ENCODE assay signal across 21 mouse cellular contexts in the genomic region with DNA sequence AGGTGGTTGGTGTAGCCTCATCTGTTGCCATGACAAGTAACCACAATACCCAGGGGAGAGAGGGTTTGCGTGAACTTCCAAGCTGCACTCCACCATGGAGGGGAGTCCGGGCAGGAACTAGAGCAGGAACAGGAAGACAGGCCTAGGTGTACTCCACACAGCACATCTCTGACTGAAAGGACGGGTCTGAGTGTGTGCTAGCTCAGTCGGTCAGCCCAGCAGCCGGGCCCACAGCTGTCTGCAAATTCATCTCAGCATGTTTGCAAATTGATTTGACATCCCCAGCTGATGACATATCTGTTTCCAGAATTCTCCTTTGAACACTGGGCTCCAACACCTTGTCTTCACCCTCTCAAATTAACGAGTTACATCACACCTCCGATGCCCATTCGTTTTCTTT.
DNase-seq lines count a peak whose midpoint lies in the region; ATAC-seq and TF ChIP-seq lines count a peak whose summit lies in the region.
"Had no signal": no experiment of that assay in that cellular context is flagged by ENCODE, and none has a peak within 500 bp of the region (broad histone marks: within the 10 kb centered on the region; RNA-seq: fewer than 3 reads in every experiment).

No protein-coding gene starts in this region.

- no peak for TF ChIP-seq POLR2A in brain, embryonic 14.5 days (IDR thresholded peaks at IDR 0.05; ENCODE audit: borderline replicate concordance, extremely low read depth, insufficient read depth, insufficient read length, poor library complexity, severe bottlenecking)

- no peak for ATAC-seq in hindbrain, embryonic 11.5 days (ENCODE audit: low FRiP score)
- peak; percentile 57 for ATAC-seq in hindbrain, postnatal 0 days
- ATAC-seq: intestine, embryonic 15.5 days had no signal

- no peaks in the 10 kb centered on the region for H3K9me3 ChIP-seq in hindbrain, embryonic 11.5 days (ENCODE audit: control insufficient read depth, low read length)
- H3K9me3 ChIP-seq in hindbrain, embryonic 10.5 days: no peaks in the 10 kb centered on the region
- no peaks in the 10 kb centered on the region for H3K9me3 ChIP-seq in hindbrain, postnatal 0 days (ENCODE audit: low read length)
- H3K9me3 ChIP-seq: embryonic facial prominence, embryonic 15.5 days; intestine, embryonic 15.5 days; midbrain, embryonic 12.5 days had no signal

- H3K27ac ChIP-seq in hindbrain, embryonic 11.5 days (ENCODE audit: low read depth, low read length): peak overlapping the region; percentile 36
- no peak overlapping the region; the same call in 1 of the 2 replicates for H3K27ac ChIP-seq in hindbrain, embryonic 10.5 days
- 0 out of 2 replicates have a peak overlapping the region, but pooled peaks have one; percentile 17 for H3K27ac ChIP-seq in hindbrain, postnatal 0 days
- H3K27ac ChIP-seq: embryonic facial prominence, embryonic 15.5 days; intestine, embryonic 15.5 days; midbrain, embryonic 12.5 days had no signal

- H3K4me1 ChIP-seq in hindbrain, embryonic 11.5 days (replicated peaks; ENCODE audit: control insufficient read depth, insufficient read depth, low read length): no peaks in the 10 kb centered on the region
- H3K4me1 ChIP-seq in hindbrain, embryonic 10.5 days (replicated peaks): peaks cover 39% of the 10 kb centered on the region
- H3K4me1 ChIP-seq in hindbrain, postnatal 0 days (ENCODE audit: insufficient read depth, low read length): 0 out of 2 replicates have a peak, but pooled peaks cover 6% of the 10 kb centered on the region

- no peak for TF ChIP-seq CTCF in brain, embryonic 14.5 days (IDR thresholded peaks at IDR 0.05; ENCODE audit: borderline replicate concordance, extremely low read depth, insufficient read depth, insufficient read length)
- no peak for TF ChIP-seq CTCF in hindbrain, postnatal 0 days (IDR thresholded peaks at IDR 0.05; ENCODE audit: low read depth)

- no peaks in the 10 kb centered on the region; the same call in 1 of the 2 replicates for H3K27me3 ChIP-seq in hindbrain, embryonic 11.5 days (ENCODE audit: control insufficient read depth, insufficient read depth, low read length)
- H3K27me3 ChIP-seq in hindbrain, embryonic 10.5 days (ENCODE audit: insufficient read depth, poor library complexity, severe bottlenecking): peaks cover 41% of the 10 kb centered on the region
- no peaks in the 10 kb centered on the region for H3K27me3 ChIP-seq in hindbrain, postnatal 0 days (ENCODE audit: insufficient read depth, low read length)

- H3K36me3 ChIP-seq in hindbrain, embryonic 11.5 days (ENCODE audit: control insufficient read depth, insufficient read depth, low read length): no peaks in the 10 kb centered on the region
- H3K36me3 ChIP-seq in hindbrain, embryonic 10.5 days: peaks cover 2% of the 10 kb centered on the region
- H3K36me3 ChIP-seq in hindbrain, postnatal 0 days (ENCODE audit: insufficient read depth, low read length): no peaks in the 10 kb centered on the region
- H3K36me3 ChIP-seq: embryonic facial prominence, embryonic 15.5 days; intestine, embryonic 15.5 days had no signal

- DNase-seq in embryo, embryonic 11 days: peak; percentile 23
- no peak for DNase-seq in embryo, embryonic 10 days (ENCODE audit: low spot score)
- peak; percentile 27 for DNase-seq in hindbrain, embryonic 11.5 days (ENCODE audit: low spot score)
- DNase-seq in hindbrain, embryonic 10.5 days (ENCODE audit: low spot score): no peak
- DNase-seq in brain, embryonic 14.5 days (ENCODE audit: low read depth): peak; percentile 50
- peak; percentile 48 for DNase-seq in hindbrain, postnatal 0 days (ENCODE audit: low spot score)
- no peak for DNase-seq in thymus, postnatal 14 days
- DNase-seq in thymus, postnatal 10 days (ENCODE audit: low spot score in 2 of 2): no peak
- DNase-seq: adrenal gland, postnatal 14 days; cerebellum, adult 11-12 months; gastrocnemius, postnatal 10 days; kidney, adult 8-10 months; kidney, postnatal 14 days; lung, adult 18-20 months; lung, postnatal 10 days; thymus, postnatal 25 days had no signal

- 69% methylated on average over 8 of the region's 8 CpGs for WGBS in hindbrain, embryonic 11.5 days
- WGBS in hindbrain, embryonic 10.5 days: 75% methylated on average over 8 of the region's 8 CpGs
- WGBS in hindbrain, postnatal 0 days: 47% methylated on average over 8 of the region's 8 CpGs

- H3K4me2 ChIP-seq in hindbrain, embryonic 11.5 days (replicated peaks; ENCODE audit: low read depth, low read length): no peak overlapping the region
- H3K4me2 ChIP-seq in hindbrain, postnatal 0 days (ENCODE audit: low read depth, low read length): no peak overlapping the region
- H3K4me2 ChIP-seq: embryonic facial prominence, embryonic 15.5 days; heart, embryonic 11.5 days; intestine, embryonic 15.5 days; midbrain, embryonic 12.5 days had no signal

- H3K9ac ChIP-seq in hindbrain, embryonic 11.5 days (ENCODE audit: low read depth, low read length): no peak overlapping the region
- H3K9ac ChIP-seq in hindbrain, postnatal 0 days (replicated peaks; ENCODE audit: low read length): 0 out of 2 replicates have a peak overlapping the region, but pooled peaks have one; percentile 4
- H3K9ac ChIP-seq: embryonic facial prominence, embryonic 15.5 days; intestine, embryonic 15.5 days; midbrain, embryonic 12.5 days had no signal

- no peak overlapping the region for H3K4me3 ChIP-seq in hindbrain, embryonic 11.5 days (ENCODE audit: low read depth, low read length)
- no peak overlapping the region for H3K4me3 ChIP-seq in hindbrain, embryonic 10.5 days
- H3K4me3 ChIP-seq in hindbrain, postnatal 0 days (ENCODE audit: low read length): no peak overlapping the region
- H3K4me3 ChIP-seq: embryonic facial prominence, embryonic 15.5 days; intestine, embryonic 15.5 days; midbrain, embryonic 12.5 days; myocyte had no signal

Comparison
In these comparisons a context has a peak if more than half of its experiments do, and no peak if none do; other contexts are left out.
1. DNase-seq: peak in embryo, embryonic 11 days (single experiment), hindbrain, embryonic 11.5 days (single experiment), brain, embryonic 14.5 days (single experiment) and hindbrain, postnatal 0 days (single experiment); none in embryo, embryonic 10 days (single experiment), hindbrain, embryonic 10.5 days (single experiment), thymus, postnatal 14 days (single experiment) and thymus, postnatal 10 days (0 of 2).